Mouse (Mus musculus): ENCODE results near the gene Tle6. TPM values are rescaled to one million over a fixed set of nuclear protein-coding genes. Genes with fewer than 3 reads are reported as not detected.
A peak's percentile ranks its signal among the peaks of the same experiment; 100 is the strongest.

The Tle6 gene
- total RNA-seq, 1 experiment = 22.0 TPM

- in situ Hi-C loops (cut with MboI; ENCODE audit: low sequenced_read_pairs in 2 of 2, unreplicated experiment in 2 of 2) = no loop called here
- no peak for DNase-seq (ENCODE audit: low read depth, low spot score)
- TF ChIP-seq MAFK (IDR thresholded peaks at IDR 0.05; ENCODE audit: insufficient read depth, low read depth, low read length) (no peak), CHD2 (IDR thresholded peaks at IDR 0.05; ENCODE audit: low read depth, low read length) (no peak), ZNF384 (IDR thresholded peaks at IDR 0.05; ENCODE audit: low read depth, low read length) (no peak), HCFC1 (IDR thresholded peaks at IDR 0.05; ENCODE audit: borderline replicate concordance, insufficient read depth, low read length) (no peak), ZC3H11A (IDR thresholded peaks at IDR 0.05; ENCODE audit: borderline replicate concordance, low read depth, low read length) (no peak)
- Histone ChIP-seq H3K36me3 (ENCODE audit: control insufficient read depth, insufficient read depth, low read length, poor library complexity, severe bottlenecking) (no peaks in the 10 kb centered on the region), H3K9me3 (ENCODE audit: control insufficient read depth, insufficient read depth, low read depth, low read length) (no peaks in the 10 kb centered on the region), H3K9ac (ENCODE audit: insufficient read depth, low read depth, low read length, poor library complexity, severe bottlenecking) (no peak overlapping the region), H3K4me1 (ENCODE audit: control insufficient read depth in 2 of 2, insufficient read depth in 2 of 2, low read length in 2 of 2, poor library complexity in 1 of 2) (peaks cover 0 to 12% of the 10 kb centered on the region in 2 experiments; a peak in 1 of 4 replicates), H3K4me3 (ENCODE audit: insufficient read depth in 1 of 2, low read depth in 1 of 2, low read length in 2 of 2, poor library complexity in 1 of 2, severe bottlenecking in 1 of 2) (no peak overlapping the region), H3K27ac (ENCODE audit: insufficient read depth, low read depth, low read length, poor library complexity, severe bottlenecking) (no peak overlapping the region)
Measured at GRCm38 (mm10) chr10:81583347-81583746, 17.5 kb downstream of the Tle6 start.

DNA sequence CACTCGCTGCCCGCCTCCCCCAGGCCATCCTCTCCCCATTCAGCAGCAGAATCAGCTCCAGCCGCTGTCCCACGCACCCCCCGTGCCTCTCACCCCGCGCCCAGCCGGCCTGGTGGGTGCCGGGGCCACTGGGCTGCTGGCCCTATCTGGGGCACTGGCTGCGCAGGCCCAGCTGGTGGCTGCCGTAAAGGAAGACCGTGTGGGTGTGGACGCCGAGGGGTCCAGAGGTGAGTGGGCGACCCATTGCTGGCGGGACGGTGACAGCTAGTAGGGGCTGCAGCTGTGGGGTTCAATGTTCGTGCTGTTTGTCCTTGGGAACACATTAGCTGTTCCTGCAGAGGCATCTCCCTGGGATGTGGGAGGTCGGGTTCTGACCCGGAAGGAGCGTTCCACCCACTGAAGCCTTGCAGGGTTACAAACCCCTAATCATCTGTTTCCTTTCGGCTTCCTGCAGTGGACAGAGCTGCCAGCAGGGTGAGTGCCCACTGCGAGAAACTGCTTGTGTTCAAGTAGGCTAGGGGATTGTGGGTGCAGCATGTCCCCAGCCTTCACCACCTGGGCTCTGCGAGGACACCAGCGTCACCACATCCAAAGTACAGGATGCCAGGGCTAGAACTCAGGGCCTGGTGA is 20.3 kb downstream of the Tle6 start:
- Histone ChIP-seq H3K4me1 (ENCODE audit: control insufficient read depth in 2 of 2, insufficient read depth in 2 of 2, low read length in 2 of 2, poor library complexity in 1 of 2) (peaks cover 0 to 5% of the 10 kb centered on the region in 2 experiments; a peak in 1 of 4 replicates), H3K36me3 (ENCODE audit: control insufficient read depth, insufficient read depth, low read length, poor library complexity, severe bottlenecking) (no peaks in the 10 kb centered on the region), H3K9ac (ENCODE audit: insufficient read depth, low read depth, low read length, poor library complexity, severe bottlenecking) (no peak overlapping the region), H3K9me3 (ENCODE audit: control insufficient read depth, insufficient read depth, low read depth, low read length) (no peaks in the 10 kb centered on the region), H3K27ac (ENCODE audit: insufficient read depth, low read depth, low read length, poor library complexity, severe bottlenecking) (no peak overlapping the region), H3K4me3 (ENCODE audit: insufficient read depth in 1 of 2, low read depth in 1 of 2, low read length in 2 of 2, poor library complexity in 1 of 2, severe bottlenecking in 1 of 2) (peak overlapping the region in 1 of 2 experiments; percentile 38; a peak in 2 of 4 replicates)
- TF ChIP-seq ZNF384 (IDR thresholded peaks at IDR 0.05; ENCODE audit: low read depth, low read length) (no peak), ZC3H11A (IDR thresholded peaks at IDR 0.05; ENCODE audit: borderline replicate concordance, low read depth, low read length) (no peak), CHD2 (IDR thresholded peaks at IDR 0.05; ENCODE audit: low read depth, low read length) (no peak), MAFK (IDR thresholded peaks at IDR 0.05; ENCODE audit: insufficient read depth, low read depth, low read length) (no peak), HCFC1 (IDR thresholded peaks at IDR 0.05; ENCODE audit: borderline replicate concordance, insufficient read depth, low read length) (no peak)
- no peak for DNase-seq (ENCODE audit: low read depth, low spot score)
- in situ Hi-C loops (cut with MboI; ENCODE audit: low sequenced_read_pairs in 2 of 2, unreplicated experiment in 2 of 2) = no loop called here

DNA sequence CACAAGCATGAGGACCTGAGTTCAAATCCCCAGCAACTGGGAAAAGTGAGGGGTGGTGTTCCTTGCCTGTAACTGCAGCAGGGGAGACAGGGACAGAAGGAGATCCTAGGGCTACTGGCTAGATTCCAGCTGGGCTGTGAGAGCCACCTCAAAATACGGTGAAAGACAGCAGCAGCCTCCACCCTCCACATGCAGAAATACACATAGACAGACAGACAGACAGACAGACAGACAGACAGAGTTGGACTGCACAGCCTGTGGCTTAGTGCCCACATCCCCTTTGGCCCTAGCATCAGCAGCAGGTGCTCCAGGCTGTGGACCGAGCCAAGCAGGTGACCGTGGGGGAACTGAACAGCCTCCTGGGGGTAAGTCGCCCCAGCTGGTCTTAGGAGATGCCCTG is 20.9 kb downstream of the Tle6 start:
- Histone ChIP-seq H3K9ac (ENCODE audit: insufficient read depth, low read depth, low read length, poor library complexity, severe bottlenecking) (no peak overlapping the region), H3K27ac (ENCODE audit: insufficient read depth, low read depth, low read length, poor library complexity, severe bottlenecking) (no peak overlapping the region), H3K4me1 (ENCODE audit: control insufficient read depth in 2 of 2, insufficient read depth in 2 of 2, low read length in 2 of 2, poor library complexity in 1 of 2) (peaks cover 0 to 5% of the 10 kb centered on the region in 2 experiments; a peak in 1 of 4 replicates), H3K4me3 (ENCODE audit: insufficient read depth in 1 of 2, low read depth in 1 of 2, low read length in 2 of 2, poor library complexity in 1 of 2, severe bottlenecking in 1 of 2) (peak overlapping the region in 1 of 2 experiments; percentile 38; a peak in 2 of 4 replicates), H3K9me3 (ENCODE audit: control insufficient read depth, insufficient read depth, low read depth, low read length) (no peaks in the 10 kb centered on the region), H3K36me3 (ENCODE audit: control insufficient read depth, insufficient read depth, low read length, poor library complexity, severe bottlenecking) (no peaks in the 10 kb centered on the region)
- DNase-seq (ENCODE audit: low read depth, low spot score) = no peak
- in situ Hi-C loops (cut with MboI; ENCODE audit: low sequenced_read_pairs in 2 of 2, unreplicated experiment in 2 of 2) = no loop called here
- TF ChIP-seq ZC3H11A (IDR thresholded peaks at IDR 0.05; ENCODE audit: borderline replicate concordance, low read depth, low read length) = no peak
- TF ChIP-seq CHD2 (IDR thresholded peaks at IDR 0.05; ENCODE audit: low read depth, low read length) = no peak
- no peak for TF ChIP-seq ZNF384 (IDR thresholded peaks at IDR 0.05; ENCODE audit: low read depth, low read length)
- no peak for TF ChIP-seq HCFC1 (IDR thresholded peaks at IDR 0.05; ENCODE audit: borderline replicate concordance, insufficient read depth, low read length)
- TF ChIP-seq MAFK (IDR thresholded peaks at IDR 0.05; ENCODE audit: insufficient read depth, low read depth, low read length) = no peak

- in situ Hi-C loops (cut with MboI; ENCODE audit: low sequenced_read_pairs in 2 of 2, unreplicated experiment in 2 of 2) = no loop called here
- H3K9me3 ChIP-seq (ENCODE audit: control insufficient read depth, insufficient read depth, low read depth, low read length) = no peaks in the 10 kb centered on the region
- no peak overlapping the region for H3K9ac ChIP-seq (ENCODE audit: insufficient read depth, low read depth, low read length, poor library complexity, severe bottlenecking)
- DNase-seq (ENCODE audit: low read depth, low spot score) = no peak
- H3K36me3 ChIP-seq (ENCODE audit: control insufficient read depth, insufficient read depth, low read length, poor library complexity, severe bottlenecking) = no peaks in the 10 kb centered on the region
- no peak overlapping the region for H3K27ac ChIP-seq (ENCODE audit: insufficient read depth, low read depth, low read length, poor library complexity, severe bottlenecking)
- peak overlapping the region; percentile 52 to 55; a peak in 2 of 4 replicates for H3K4me3 ChIP-seq (ENCODE audit: insufficient read depth in 1 of 2, low read depth in 1 of 2, low read length in 2 of 2, poor library complexity in 1 of 2, severe bottlenecking in 1 of 2)
- peaks cover 2 to 20% of the 10 kb centered on the region in 2 experiments; a peak in 2 of 4 replicates for H3K4me1 ChIP-seq (ENCODE audit: control insufficient read depth in 2 of 2, insufficient read depth in 2 of 2, low read length in 2 of 2, poor library complexity in 1 of 2)
- no peak for TF ChIP-seq MAFK (IDR thresholded peaks at IDR 0.05; ENCODE audit: insufficient read depth, low read depth, low read length)
- no peak for TF ChIP-seq CHD2 (IDR thresholded peaks at IDR 0.05; ENCODE audit: low read depth, low read length)
- TF ChIP-seq ZC3H11A (IDR thresholded peaks at IDR 0.05; ENCODE audit: borderline replicate concordance, low read depth, low read length) = no peak
- TF ChIP-seq HCFC1 (IDR thresholded peaks at IDR 0.05; ENCODE audit: borderline replicate concordance, insufficient read depth, low read length) = no peak
- no peak for TF ChIP-seq ZNF384 (IDR thresholded peaks at IDR 0.05; ENCODE audit: low read depth, low read length)
Measured at GRCm38 (mm10) chr10:81575695-81576094, 25.2 kb downstream of the Tle6 start.
